Mouse (Mus musculus) embryo, embryonic 11.5 days (tissue): ENCODE data around the gene AF366264.
A peak's percentile ranks its signal among the peaks of the same experiment; 100 is the strongest.
"Not testable (repeated sequence)": the region's sequence is repeated elsewhere in the genome, so short reads cannot be mapped to it uniquely, and the experiment has no call there.

ENCODE experiments used
- DNase-seq: peaks from one replicate; pipeline ENCODE4 v3.0.0-alpha.2; 2012; ENCODE audit warnings: low read depth, low spot score

AF366264 gene

DNA sequence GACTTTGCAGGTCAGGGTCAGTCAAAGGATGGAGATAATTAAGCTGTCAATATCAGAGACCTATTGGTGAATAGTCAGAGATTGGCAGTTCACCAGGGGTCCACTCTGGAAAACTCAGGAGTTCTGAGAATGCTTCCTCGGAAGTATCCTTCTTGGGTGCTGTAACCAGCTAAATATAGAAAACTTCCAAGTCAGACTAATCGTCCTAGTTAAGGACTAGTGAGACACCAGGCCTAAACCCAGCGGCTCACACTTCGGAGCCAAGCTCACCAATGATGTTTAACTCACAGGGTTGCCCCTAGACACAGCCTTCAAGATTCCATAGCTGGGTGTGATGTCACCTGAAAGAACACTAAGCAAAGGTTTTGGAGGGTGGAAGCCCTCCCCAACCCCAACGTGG lies at the start of gene AF366264:
Gene AF366264 (minus strand): TSS at position 101 of the 400 bp plus-strand sequence.
- DNase-seq: not testable (repeated sequence)

DNA sequence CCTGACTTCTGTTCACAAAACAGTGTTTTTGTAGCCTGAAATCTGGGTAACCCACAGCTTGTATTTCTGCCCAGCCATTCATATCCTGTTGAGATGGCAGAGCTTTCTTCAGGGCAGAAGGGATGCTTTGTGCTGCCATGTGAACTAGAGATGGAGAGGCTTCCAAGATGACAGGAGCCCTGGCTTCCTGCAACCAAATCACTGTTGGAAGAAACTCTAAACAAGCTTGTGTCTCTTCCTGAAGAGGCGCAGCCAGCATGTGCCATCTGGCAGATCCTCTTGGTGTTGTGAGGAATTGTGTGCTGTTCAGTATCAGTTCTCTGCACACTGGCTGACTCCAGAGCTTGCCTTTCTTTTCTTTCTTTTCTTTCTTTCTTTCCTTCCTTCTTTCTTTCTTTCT lies 5.1 kb upstream of the AF366264 start:
- not testable (repeated sequence) for DNase-seq

DNA sequence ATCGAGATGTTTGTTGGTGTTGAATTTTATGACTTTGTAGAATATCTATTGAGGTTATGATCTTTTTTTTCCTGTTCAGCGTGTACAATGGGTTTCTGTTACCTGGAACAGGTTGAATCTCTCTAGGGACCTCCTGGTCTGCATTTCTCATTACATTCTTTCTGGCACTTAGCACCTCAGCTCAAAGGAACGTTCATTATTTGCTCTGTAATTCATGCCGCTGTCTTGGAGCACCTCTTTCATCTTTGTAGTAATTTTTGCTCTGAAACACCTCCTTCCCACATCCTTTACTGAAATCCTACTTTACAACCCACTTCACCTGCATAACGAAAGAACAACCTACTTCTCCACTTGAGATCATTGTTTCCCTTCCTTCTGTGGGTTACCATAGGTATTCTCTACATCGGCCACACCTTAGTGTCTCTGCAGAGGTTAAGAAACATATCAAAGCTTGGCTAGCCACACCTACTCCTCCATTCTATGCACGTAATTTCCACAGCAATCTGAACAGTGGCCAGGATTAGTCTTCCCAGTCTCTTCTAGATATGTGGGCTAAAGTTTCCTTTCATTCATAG lies 9.5 kb downstream of the AF366264 start:
- DNase-seq: no peak

DNA sequence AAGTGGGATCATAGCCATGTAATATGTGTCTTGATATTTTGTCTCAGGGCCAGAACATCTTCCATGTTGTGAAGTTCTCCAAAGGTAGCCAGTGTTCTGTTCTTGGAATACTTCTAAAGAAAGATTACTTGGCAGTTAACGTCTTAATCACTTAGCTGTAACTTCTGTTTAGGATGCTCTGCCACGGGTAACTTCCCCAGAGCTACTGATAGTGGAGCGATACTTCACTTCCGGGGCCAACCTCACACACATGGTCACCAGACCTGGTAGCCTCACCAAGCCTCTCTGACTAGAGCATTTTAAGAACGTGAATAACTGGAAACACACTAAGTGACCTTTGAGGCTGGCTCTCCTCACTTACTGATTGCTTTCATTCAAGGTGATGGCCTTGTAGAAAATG lies 38.6 kb downstream of the AF366264 start:
- DNase-seq: no peak

DNA sequence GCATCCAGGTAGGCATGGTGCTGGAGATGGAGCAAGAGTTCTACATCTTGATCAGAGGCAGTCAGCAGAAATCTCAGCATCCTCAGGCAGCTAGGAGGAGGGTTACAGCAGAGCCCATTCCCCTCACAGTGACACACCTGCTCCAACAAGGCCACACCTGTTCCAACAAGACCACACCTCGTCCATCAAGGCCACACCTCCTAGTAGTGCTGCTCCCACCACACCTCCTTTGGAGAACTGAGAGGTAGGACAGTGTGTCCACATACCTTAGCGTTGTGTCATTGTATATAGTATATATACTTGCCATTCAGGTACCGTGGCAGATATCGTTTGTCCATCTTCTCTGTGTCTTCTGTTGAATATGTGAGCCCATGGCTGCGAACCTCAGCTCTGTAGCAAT lies 40.5 kb downstream of the AF366264 start:
- no peak for DNase-seq

DNA sequence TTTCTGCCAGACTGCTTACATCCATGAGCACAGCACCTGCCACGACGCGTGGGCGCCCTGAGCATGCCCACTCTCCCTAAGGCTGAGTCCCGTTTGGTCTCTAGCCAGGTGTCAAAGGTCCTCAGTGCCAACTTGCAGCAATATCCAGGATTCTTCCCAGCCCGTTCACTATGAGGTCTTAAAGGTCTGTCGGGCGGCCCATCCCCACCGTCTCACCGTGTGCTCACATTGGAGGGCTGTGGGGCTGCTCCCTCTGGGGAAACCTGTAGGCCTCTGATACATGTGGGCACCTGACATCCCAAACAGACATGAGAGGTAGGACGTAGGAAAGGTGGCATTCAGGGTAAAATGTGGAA lies 44.5 kb downstream of the AF366264 start:
- no peak for DNase-seq

DNA sequence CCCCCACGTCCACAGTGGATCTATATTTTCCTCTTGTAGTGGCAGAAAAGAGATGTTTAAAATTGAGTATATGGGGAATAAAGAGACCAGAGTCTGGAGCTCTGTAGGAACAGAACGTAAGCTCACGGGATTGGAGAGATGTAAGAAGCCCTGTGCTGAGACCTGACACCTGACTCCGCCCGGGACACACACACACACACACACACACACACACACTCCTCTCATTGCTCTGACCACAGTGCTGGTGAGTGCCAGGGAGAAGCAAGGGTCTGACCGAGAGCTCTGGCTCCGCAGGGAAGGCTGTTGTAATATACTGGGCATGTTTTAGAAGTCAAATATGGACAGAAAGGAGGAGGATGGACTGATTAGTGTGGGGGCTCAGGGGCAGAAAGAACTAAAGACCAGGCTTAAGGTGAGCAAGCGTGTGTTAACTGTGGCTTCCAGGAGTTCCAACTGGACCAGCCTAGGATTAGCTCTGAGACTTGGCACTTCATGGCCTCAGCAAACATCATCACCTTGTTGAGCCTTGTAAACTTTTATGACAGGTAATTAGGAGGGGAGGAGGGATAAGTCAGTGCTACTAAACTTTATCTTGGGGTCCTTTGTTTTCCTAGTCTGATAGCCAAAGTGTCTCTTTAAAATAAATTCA lies 45.0 kb downstream of the AF366264 start:
- DNase-seq: no peak

DNA sequence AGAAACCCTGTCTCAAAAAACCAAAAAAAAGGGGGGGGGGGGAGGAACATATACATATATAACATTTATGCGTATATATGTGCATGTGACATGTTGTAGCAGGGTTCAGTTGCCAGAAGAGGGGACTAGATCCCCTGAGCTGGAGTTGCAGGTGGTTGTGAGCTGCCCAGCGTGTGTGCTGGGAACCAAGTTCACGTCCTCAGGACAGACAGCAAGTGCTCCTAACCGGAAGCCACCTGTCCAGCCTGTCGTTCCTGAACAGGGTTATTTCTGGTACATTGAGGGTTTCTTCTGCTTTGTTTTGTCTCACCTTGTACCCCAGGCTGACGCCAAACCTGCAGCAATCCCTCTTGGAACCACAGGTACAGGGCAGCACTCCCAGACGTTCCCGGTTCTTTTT lies 48.6 kb downstream of the AF366264 start:
- DNase-seq: no peak

DNA sequence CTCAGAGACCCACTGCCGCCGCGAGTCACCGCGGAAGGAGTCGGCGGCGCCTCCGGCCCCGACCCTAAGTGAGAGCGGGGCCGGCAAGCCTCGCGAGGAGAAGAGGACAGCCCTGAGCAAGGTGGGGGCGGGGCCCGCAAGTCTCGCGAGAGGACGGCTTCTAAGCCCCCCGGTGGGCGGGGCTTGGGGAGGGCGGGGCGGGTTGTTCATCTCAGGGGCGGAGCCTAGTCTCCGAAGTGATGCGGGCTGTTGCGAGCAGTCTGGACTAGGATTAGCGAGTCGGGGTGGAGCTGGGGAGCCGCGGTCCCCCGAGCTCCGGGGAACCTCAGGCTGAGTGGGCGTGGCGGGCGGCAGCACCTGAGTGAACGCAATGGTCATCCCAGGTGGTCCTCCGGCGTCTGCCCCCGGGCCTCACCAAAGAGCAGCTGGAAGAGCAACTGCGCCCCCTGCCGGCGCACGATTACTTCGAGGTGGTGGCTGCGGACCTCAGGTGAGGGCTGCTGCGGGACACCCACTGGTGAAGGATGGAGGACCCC lies 52.4 kb downstream of the AF366264 start:
- peak; percentile 97 for DNase-seq

DNA sequence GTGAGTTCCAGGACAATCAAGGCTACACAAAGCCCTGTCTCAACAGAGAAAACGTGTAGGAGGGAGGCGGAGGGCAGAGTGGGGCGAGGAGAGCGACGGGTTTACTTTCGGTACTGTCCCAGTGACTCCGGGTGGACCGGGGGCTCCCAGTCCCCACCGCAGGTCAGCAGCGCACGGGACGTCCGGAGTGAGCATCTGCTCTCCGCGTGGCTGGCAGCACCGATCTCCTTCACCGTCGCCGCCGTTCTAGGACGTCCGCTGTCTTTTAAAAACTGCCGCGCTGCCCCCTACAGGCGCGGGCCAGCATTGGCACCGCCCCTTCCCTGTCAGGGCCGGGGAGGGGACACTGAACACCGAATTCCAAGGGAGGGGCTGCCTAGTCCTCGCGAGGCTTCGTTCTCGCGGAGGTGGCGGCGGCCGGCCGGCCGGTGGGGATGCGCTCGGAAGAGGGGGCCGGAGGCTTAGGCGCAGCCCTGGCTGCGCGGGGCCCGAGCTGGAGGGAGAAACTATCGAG lies 52.9 kb downstream of the AF366264 start, which contains the start of gene Upf3a:
Gene Upf3a (plus strand): TSS at position 366 of the 514 bp plus-strand sequence.
- DNase-seq: peak; percentile 94
